Mouse (Mus musculus) right cerebral cortex, adult 2 months (tissue): ENCODE data around the gene Dpp6.
"Not testable (repeated sequence)": the region's sequence is repeated elsewhere in the genome, so short reads cannot be mapped to it uniquely, and the experiment has no call there.

Experiments
- DNase-seq, 2 experiments: peaks; one replicate each; pipeline ENCODE4 v3.0.0; 2021 to 2022; ENCODE audit warnings: low spot score in 2 of 2

The Dpp6 gene

DNA sequence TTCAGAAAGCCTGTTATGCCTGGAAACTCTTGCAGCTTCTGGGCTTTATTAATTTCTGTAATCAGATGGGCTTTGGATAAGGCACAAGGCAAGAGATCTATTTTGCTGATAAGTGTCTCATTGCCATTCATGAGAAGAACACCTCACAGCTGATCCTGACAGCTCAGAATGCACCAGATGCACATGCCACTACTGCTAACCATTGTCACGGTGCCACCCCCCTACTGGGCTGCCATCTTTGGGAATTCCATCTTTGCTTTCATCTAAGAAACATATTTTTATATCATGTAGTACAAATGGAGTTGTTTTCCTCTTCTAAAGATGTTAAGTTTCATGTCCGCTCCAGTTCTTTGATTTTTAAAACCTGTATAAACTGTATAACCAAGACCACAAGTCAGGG lies 664.7 kb downstream of the Dpp6 start:
- DNase-seq = no peak

DNA sequence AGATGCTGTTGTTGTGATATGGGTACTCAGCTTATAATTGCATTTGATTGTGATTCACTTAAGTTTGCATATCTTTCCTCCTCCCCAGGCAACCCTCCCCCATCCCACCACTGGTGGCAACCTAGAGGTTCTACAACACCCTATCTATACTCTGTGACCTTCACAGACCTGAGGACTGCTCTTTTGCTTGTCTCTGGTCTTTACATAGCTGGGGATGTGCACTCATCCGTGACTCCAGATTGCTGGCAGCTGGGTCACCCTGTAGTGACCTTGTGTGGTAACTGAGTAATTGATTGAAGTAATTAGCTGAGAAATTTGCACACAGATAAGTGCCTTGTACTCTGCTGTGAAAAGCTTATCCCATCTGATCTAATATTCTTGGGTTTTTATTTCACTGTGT lies 669.1 kb downstream of the Dpp6 start:
- DNase-seq = no peak

DNA sequence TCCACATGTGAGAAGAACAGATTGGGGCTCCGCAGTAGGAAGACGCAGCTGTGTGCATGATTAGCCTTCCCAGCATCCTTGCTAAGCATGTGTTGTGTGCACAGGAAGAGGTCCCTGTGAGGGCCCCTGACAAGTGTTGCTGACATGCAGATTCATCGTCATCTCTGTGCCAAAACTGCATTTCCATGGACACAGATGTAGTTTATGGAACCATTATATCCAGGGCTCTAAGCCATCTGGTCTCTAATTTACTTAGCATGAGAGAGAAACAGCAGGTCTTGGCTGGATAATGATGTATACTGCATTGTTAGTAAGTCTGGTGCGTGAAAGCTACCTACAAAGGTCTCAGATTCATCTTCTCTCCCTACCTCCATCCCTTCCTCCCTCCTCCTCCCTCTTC lies 673.9 kb downstream of the Dpp6 start:
- no peak for DNase-seq

DNA sequence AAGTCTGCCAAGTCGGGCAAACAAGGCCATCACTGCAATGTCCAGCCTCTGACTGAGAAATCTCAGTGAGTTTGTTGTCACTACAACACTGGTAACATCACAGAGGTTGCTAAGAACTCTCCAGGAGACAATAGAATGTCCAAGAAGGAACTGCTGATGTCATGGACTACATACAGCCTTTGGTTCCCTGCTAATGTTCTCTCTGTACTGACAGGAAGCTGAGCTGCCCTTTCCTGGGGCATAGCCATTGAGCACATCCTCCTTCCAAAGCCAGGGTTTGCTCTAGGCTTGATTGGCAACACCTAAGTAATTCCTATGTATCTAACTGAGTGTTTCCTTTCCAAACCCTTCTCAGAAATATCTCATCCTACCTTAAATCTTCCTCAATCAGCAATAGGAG lies 684.3 kb downstream of the Dpp6 start, which contains the start of gene Speer4b:
TSS of gene Speer4b (minus strand) at position 101 of the 400 bp plus-strand sequence.
- not testable (repeated sequence) for DNase-seq

DNA sequence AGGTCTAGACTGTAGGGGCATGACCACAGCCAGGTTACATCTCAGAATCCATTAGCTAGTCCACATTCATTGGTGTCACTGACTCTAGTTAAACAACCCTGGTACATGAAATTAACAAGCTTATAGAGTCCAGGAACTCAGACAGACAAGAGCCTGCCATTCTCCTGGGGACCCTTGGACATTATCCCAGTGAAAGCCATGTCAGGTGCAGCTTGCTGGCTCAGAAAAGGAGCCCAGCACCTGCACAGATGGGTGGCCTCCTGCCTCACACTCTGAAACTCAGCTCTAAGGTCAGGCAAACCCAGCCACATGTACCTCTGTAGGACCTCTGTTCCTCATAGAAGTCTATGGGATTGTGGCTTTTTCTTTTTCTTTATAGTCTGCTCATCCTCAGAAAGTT lies 701.7 kb downstream of the Dpp6 start:
- no peak for DNase-seq

DNA sequence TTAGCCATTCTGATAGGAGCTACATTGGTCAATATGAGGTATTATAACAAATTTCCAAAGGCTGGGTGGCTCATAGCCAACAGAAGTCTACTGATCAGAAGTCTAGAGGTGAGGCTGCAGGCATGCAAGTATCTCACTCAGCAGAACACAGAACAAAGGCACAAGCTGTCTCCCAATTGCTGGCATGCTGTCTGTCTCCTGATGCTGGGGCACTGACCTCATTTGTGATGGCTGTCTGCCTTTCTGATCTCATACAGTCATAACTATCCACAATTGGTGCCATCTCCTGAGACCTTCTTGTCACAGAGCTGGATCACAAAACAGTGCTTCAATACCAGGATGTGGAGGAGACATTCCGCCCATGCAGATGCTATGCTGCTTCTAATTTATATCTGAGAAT lies 709.9 kb downstream of the Dpp6 start:
- DNase-seq = no peak

DNA sequence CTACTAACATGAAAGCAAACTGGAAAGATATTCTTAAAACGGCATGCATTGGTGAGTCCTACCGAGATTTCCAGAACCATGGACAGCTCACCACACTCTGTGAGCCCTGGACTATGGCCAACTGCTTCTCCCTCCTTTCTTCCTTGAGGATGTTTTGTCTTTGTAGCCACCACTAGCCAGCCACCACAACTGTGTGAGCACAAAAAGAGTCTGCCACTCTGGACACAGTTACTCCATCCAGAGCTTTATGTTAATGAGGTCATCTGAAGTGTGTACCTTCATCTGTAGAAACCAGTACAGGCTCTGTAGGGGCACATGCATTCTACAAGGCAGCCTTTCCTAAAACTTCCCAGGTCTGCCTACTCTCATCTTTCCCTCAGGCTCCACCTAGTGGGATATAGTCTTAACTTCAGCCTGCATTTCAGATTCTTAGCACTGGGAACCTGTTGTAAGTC lies 727.8 kb downstream of the Dpp6 start:
- DNase-seq = peak in 1 of 2 experiments; percentile 40

DNA sequence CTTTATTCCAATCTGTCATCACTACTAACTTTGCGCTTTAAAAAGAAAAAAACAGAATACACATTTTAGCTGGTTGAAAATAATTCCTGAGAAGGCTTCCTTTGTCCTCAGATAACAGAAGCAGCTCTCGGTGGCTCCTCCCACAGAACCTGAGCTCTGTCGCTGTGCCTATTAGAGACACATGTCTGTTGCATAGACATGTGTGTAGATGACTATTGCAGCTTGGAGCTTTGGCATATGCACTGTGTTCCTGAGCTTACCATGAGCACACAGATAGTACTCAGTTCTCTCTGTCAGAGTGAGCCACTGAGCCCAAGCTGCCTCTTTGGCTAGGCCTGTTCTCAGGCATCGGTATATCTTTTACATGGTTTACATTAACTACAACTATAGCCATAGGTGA lies 732.3 kb downstream of the Dpp6 start:
- no peak for DNase-seq

DNA sequence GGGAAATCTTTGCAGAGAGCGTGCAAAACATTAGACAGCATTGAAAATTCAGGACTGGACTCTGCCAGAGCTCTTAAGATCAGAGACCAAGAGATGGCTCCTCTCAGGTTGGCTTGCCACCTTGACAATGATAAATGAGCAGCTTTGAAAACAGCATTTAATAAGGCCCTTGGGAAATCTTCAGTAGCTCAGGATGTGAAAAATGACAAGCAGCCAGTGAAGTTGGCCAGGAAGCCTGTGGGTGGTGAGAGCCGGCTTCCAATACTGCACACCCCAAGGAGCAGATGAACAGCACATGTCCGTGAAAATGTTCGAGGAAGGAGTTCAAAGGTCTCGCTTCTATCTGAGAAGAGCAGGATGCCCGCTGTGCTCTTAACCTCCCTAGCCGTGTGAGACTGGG lies 748.7 kb downstream of the Dpp6 start:
- DNase-seq = no peak

DNA sequence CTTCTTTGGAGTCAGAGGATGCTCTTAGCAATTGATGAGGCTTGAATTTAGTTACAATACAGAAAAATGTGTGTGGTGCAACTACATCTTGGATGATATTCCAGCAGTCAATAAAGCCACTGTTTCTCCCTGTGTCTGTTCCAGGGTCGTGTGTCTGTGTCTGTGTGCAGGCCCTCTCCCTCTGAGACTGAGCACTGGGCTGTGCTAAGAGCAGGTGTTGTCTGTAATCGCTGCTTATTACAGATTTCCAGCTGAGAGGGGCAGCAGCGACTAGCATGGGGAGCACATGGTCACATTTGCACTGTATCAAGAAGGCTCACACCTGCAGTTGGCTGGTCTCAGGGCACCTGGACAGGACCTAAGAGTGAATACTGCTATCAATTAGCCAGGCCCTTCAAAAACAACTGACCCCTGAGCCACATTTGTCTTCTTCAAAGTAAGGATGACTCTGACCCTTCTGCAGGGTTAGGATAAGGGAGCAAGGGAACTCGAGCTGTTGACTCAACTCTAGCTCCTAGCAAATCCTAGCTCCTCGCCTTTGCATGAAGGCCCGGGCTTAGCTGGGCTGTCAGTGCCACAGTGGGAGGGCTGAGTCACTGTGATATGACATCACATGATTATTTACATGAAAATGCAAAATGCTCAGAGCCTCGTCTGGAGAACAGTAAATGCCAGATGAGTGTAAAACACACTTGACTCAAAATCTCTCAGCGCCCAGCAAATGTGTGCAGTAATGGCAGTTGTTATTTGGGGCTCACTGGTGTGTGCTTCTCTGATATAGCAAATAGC lies 771.2 kb downstream of the Dpp6 start:
- DNase-seq = peak in 1 of 2 experiments; percentile 51

DNA sequence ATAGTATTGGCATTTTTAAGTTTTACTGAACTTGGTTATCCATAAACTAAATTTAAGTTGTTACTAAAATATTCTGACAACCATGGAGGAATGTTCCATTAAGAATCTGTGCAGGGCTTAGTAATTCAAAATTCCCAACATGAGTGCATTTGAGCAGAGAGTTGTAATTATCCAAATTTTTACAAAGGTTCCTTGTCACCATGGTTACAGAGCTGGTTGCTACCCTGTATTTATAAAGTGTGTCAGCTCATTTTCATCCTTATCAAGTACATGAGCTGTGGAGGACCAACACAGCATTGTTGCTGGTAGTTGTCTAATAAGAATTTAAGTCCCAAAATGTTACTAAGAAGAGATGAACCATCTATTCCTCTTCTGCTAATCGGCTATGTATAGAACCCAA lies 787.1 kb downstream of the Dpp6 start:
- no peak for DNase-seq

DNA sequence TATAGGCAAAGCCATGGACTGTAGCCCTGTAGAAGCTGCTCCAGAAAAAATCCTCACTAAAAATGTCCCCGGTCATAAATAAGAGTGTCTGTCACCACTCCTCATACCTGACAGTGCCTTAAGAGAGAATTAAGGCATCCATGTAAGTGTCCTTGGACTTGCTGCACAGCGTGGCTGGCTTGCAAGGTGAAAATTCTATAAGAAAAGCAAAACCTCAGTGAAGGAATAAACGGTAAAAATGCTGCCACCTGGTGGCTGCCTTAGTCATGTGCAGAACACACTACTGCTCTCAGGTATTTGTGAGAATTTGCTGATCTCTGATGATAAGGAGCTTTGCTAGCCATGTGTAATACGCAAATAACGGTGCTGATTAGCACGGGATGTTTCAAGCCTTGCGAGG lies 798.8 kb downstream of the Dpp6 start:
- DNase-seq = peak; percentile 81

DNA sequence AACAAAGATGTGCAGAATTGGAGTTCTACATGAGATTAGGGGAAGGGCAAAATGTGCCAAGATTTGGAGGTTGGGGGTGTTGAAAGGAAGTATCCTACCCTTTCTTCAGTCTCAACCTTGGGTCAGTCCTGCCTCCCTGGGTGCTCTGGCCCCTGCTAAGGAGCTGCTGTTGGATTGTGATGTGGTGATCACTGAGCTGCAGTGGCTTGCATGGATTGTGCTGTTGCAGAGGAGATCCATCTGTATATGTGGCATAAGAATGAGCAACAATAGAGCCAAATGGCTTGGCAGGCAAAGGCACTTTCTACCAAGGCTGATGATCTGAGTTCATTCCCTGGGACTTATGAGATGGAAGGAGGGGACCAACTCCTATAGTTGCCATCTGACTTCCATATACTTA lies 804.8 kb downstream of the Dpp6 start:
- DNase-seq = no peak

DNA sequence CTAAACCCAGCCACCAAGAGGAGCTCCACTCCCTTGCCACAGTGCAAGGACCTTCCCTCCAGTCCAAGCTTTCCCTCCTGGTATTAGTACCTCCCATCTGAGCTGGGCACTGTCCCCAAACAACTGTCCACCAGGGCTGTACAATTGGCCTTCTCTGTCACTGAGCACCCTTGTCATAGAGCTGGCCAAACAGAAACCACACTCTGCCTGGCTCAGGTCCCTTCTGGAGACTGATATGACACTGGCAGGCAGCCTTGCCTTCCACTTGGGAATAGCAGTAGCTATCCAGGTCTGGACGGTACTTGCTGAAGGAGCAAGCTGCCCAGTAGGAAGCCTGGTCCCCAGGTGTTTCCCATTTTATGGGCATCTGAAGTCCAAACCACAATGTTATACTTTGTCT lies 806.9 kb downstream of the Dpp6 start:
- DNase-seq = no peak

DNA sequence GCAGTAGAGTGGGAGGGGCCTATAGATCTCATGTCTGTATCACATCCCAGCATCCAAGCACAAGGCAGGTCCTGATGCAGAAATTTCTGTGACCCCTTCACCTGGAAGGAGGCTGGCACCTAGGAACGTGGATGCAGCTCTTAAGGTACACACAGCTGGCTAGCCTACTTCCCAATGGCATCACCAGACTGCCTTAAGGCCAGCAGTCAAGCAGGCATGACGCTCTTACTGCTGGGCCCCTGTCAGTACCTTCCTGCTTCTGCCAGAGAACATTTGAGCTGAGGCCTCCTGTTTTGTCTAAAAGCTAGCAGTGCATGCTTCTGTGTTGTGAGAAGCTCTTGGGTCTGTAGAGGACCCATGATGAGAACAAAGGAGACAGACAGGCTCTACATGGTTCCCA lies 815.1 kb downstream of the Dpp6 start:
- no peak for DNase-seq

DNA sequence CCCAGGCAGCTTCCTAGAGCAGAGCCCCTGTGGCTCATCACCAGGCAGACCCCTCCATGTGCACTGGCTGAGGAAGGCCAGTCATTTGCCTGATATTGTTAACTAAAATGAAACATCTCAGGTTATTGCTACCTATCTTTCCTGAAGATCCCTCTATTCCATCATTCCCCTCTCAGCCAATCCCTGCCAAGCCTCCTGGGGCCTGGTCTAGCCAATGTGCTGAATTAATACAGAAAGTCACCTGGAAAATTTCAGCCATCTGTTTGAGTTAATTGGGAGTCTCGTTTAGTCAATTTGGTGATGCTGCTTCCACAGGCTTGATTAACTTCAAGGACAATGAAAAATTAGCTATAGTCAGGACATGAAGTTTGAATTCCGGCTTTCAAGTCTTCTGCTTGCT lies 818.9 kb downstream of the Dpp6 start:
- no peak for DNase-seq

DNA sequence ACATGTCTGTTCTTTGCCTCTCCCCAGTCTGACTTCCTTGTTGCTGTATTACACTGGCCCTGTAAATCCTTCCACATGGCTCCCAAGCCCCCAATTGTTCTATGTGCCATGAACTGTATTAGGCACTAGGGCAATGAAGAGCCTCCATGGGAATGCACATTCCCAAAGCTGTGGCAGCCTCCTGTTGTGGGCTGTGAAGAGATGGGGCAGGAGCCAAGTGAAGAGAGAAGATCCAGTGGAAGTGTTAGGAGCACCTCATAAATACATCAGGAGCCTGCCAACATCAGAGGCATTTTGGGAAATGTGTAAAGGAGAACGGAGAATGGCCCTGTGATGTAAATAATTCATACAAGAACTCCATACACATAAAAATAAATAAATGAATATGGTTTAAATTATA lies 824.9 kb downstream of the Dpp6 start:
- DNase-seq = no peak

DNA sequence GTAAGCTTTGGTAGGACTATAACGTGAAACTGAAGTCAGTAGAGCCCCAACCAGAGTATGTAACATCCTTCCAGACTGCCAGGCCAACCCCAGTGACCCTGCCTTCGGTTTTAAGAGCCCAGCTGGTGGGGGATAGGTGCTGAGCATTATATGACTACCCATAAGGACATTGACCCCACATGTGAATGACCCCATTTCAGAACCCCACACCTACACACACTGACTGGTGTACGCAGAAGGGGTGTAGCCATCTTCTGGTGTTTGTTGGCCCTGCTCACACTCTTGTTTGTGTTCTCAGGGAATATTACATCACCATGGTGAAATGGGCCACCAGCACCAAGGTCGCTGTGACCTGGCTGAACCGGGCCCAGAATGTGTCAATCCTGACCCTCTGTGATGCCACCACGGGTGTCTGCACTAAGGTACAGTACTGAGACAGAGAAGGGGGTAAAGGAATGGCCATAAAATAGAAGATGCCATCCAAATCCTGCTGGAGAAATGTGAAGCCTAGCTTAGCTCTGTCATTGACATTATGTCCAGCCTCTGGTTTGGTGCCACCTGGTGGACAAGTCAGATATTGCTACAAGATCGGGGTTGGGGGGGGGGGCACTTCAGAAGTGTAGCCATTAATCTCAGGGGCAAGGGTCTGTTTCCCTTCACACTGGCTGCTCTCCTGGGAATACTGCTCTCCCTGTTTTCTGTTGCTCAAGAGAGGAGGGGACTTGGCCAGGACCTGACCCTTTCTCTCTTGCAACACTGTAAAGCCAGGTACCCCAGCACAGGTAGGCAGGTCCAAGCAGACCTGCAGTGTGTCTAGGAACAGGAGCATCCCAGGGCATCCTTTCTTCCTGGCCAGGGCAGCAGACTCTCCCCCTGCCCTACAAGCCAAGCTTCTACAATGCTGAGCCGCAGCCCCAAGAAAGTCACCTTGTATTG lies 835.1 kb downstream of the Dpp6 start:
- DNase-seq = peak in 1 of 2 experiments; percentile 47

DNA sequence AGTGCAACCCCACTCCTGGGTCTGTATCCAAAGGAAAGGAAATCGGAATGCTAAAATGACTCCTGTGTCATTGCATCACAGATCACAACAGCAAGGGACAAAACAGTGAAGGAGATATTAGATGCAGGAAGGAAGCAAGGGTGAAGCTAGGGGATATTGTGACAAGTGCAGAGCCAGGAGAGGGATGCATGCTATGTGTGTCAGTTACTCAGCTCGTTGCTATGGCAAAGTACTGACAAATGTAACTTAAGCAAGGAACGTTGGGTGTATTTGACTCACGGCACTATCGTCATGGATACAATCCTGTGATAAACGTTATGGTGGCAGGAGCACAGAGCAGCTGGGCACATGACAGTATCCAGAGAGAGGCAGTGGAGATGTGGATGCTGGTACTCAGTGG lies 839.1 kb downstream of the Dpp6 start:
- no peak for DNase-seq

DNA sequence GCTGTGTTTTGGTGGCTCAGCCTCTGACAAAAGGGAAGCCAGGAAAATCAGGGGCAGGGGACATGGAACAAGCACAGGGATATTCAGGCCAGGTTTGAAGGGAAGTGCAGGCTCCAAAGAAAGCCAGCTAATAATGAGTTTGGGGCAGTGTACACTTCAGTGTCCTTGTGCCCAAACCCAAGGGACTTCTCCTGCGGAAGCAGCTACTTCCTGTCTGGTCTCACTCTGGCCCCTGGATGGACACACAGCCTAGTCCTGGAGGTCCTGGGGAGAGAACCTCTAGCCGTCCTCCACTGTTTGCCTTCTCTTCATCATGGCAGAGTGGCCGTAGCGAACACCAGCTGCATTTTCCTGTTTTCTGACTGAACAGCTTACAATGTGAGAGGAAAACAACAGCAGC lies 840.7 kb downstream of the Dpp6 start:
- DNase-seq = no peak

DNA sequence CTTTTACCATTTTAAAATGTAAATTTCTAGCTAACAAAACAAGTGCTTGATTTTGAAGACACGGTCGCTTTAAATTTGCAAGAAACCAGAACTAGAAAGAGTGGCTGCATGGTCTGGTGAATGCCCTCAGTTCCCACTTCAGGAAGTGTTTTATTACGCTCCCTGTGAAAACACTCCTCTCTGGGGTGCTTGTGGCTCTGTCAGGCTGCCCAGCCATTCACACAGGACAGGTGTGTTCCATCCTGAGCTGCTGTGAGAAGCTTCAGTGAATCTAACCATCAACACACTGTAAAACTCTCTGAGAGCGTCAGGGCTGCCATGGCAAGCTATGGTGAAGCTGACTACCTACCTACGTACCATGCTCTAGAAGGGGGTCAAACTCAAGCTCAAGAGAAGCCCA lies 841.2 kb downstream of the Dpp6 start:
- no peak for DNase-seq

DNA sequence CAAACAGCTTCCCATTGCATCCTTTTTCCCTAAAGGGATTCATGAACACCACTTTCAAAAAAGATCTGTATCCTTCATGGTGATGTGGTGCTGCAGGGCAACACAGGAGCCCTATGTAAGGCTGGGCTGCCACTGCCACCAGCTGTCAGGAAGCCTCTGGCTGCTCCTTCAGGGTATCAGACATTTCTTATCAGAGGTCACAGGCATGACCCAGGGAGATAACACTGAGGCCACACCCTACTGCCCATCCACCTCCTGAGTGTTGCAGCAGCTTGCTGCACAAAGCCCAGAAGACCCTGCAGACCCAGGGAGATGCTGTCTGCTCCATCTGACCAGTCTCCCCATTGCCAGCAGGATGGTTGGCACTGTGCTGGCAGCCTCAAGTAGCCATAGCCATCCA lies 841.6 kb downstream of the Dpp6 start:
- DNase-seq = no peak

DNA sequence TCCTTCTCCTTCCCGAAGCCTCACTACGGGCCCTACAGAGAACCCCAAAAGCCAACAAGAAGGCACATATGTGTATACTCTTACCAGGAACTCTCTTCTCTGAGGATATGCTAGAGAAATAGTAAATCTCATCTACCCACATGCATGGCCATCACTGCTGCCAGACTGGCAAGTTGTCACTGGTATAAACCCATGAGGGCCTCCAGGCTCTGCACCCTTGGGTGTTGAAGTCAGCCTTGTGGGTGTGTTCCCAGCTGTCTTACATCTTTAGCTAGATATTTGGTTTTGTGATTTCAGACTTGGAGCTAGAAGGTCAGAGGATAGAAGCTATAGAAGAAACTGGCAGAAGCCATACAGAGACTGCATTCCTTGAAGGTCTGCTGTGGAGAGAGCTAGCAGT lies 842.0 kb downstream of the Dpp6 start:
- DNase-seq = no peak
